Mouse (Mus musculus) right cerebral cortex, postnatal 25 days (tissue): ENCODE measurements at regions not wholly inside any gene's neighbourhood (a gene's known extent, or its start where the extent isn't known, plus 50 kb on each side); places are given as distances from the start of the nearest gene placed in this dataset.

ENCODE experiments used
- DNase-seq: peaks from one replicate; pipeline ENCODE4 v3.0.0; 2022

- DNase-seq: no peak
Observed at GRCm38 (mm10) chr1:83720166-83720565, 312.2 kb upstream of the Sphkap start.

DNA sequence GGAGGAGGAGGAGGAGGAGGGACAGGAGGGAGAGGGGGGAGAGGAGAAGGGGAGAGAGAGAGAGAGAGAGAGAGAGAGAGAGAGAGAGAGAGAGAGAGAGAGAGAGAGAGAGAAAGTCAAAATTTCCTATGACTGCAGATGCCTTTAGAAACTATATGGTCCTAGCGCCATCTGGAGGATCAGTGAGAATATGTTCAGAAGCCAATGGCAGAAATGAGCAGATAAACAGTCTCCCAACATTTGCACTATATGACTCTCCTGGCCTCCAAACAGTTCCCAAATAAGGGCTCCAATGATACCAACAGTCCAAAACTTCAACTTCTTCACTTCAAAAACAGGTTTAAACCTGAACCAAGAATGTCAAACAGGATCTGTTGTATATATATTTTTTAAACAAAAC, 309.1 kb upstream of the Sphkap start:
- peak; percentile 24 for DNase-seq

DNA sequence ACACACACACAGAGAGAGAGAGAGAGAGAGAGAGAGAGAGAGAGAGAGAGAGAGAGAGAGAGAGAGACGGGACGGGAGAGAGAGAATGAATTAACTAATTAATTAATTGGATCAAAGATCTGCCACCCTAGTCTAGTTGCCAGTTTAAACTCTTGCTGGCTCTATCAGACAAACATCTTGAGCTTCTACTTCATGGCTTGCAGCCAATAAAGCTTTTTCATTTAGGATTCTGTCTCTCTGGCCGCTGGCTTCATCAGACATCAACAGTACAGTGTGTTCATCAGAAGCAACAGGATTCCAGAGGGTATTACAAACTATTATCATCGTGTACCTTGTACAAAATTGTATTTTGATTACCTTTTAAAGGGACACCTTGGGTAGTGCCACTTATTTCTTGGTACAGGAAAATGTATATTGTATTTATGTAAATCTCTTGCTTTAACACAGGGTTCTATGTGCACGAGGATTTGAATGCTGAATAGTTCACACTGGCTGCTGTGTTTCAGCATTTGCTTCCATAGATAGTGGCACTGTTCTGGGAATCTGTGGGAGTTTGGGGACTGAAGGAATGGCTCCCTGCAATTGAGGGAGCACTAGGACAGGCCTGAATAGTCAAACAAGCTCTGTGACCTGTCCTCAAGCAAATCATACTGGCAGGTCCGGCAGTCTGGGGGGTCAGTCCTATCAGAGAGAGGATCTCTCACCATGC, 293.9 kb upstream of the Sphkap start:
- DNase-seq: no peak

DNA sequence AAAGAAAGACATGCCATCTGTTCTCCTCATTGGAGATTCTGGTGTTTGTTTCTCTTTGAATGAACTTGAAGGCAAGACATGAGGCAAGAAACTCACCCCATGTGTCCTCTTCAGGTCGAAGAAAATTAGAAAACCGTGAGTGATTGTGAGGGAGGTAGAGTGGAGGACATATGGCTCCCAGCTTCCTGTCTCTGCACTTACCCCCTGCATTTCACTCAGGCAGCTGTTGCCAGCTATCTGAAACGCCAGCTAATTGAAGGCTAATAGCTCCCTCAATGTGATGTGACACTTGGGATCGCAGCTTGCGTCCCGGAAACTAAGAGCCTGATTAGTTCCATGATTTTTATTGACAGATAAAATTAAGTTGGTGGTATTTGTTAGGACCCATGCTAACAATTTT, 289.4 kb upstream of the Sphkap start:
- DNase-seq: no peak

- DNase-seq: no peak
Observed at GRCm38 (mm10) chr1:83685221-83685620, 277.2 kb upstream of the Sphkap start.

GRCm38 (mm10) chr1:83665326-83665725, 257.3 kb upstream of the Sphkap start:
- no peak for DNase-seq

GRCm38 (mm10) chr1:83661808-83662802, 254.1 kb upstream of the Sphkap start:
- no peak for DNase-seq

GRCm38 (mm10) chr1:83653661-83654060, 245.7 kb upstream of the Sphkap start:
- no peak for DNase-seq

DNA sequence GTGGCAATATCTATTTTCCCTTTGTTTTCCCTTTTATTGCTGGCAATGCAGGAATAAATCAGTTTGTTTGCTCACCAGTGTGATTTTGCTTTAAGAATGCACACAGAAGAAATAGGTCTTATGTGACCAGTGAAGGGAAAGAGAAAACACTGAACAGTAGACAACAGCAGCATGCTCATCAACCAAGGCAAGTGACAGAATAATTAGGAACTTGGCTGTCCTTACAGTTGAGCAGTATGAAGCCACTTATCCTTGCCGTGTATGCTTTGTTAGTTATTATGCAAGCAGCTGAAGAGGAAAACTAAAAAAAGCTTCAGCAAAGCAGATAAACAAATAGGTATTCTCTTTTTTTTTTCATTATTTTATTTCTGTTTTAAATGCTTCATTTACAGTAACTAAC, 237.6 kb upstream of the Sphkap start:
- no peak for DNase-seq

DNA sequence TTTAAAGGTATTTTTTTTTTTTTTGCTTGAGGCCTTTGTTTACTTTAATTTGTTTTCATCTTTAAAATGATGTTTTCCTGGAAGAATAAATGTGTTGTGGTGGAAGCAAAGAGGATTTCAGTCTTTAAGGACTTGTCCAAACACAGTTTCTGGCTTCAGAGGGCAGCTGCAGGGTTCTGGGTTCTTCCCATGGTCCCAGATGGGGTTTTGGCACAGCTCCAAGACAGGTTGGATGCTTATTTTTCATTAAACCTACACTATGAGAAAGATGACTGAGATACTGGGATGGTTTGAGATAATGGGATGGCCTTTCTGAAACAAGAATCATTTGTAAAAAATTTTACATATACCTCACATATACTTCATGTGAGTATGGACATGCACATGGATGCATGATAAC, 234.7 kb upstream of the Sphkap start:
- DNase-seq: no peak

GRCm38 (mm10) chr1:83636051-83636450, 228.1 kb upstream of the Sphkap start:
- DNase-seq: no peak

DNA sequence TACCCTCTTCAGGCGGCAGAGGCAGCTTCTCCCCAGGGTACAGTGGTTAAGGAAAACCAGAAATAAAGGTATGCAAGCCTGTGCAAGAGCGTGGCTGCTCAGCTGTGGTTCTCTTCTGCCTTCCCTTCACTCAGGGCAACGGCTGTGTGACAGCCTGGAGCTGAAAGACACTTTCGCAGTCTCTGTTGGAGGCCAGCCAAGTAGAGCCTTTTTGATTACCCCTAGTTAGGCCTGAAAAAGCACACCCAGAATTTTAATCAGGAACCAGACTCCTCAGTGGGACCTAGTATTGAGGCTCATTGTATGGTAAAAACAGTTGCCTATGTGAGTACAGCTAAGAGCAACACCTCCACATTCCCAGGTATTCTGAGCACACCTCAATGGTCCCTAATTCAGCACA, 223.8 kb upstream of the Sphkap start:
- DNase-seq: peak; percentile 9

DNA sequence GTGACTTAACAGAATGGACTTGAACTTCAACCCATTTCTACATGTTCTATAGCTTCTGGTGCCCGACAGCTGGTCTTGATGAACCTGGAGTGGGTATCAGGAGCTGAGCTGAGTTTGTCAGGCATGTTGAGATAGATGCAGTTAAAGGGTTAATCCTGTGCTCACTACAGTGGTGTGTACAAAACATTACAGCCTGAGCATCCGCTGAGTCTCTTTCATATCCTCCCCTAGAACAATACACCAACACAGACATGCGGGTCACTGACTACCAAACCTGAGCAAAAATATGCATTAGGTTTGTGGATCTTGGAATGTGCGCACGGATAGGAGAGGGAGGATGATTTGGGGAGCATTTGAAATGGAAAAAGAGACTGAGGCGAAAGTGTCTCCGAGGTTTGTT, 223.4 kb upstream of the Sphkap start:
- no peak for DNase-seq

GRCm38 (mm10) chr1:83587258-83587657, 179.3 kb upstream of the Sphkap start:
- DNase-seq: no peak

- DNase-seq: peak; percentile 43
Observed at GRCm38 (mm10) chr1:83583041-83583440, 175.0 kb upstream of the Sphkap start.

GRCm38 (mm10) chr1:83569991-83570390, 162.0 kb upstream of the Sphkap start:
- no peak for DNase-seq

GRCm38 (mm10) chr1:83568746-83569145, 160.7 kb upstream of the Sphkap start:
- no peak for DNase-seq

GRCm38 (mm10) chr1:83551617-83552016, 143.6 kb upstream of the Sphkap start:
- DNase-seq: peak; percentile 71

GRCm38 (mm10) chr1:83535461-83535860, 127.5 kb upstream of the Sphkap start:
- no peak for DNase-seq

DNA sequence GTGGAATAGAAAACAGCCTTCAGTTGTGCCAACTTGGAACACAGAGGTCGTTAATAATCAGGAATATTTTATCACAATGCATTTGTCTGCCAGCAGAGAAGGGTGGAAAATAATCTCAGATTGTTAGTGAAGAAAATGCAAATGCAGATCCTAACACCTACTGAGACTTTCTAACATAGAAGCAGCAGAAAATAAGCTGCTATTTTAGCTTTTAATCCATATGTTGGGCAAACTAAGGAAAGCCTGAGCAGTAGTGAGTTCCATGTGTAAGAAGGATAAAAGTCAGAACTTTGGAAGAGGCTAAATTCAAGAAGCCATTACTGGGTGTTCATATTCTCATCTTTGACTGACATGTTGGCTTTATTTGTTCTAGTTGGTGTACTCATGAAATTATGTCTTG, 119.8 kb upstream of the Sphkap start:
- no peak for DNase-seq

GRCm38 (mm10) chr1:83509356-83509755, 101.4 kb upstream of the Sphkap start:
- DNase-seq: no peak

GRCm38 (mm10) chr1:83505386-83505785, 97.4 kb upstream of the Sphkap start:
- peak; percentile 18 for DNase-seq

DNA sequence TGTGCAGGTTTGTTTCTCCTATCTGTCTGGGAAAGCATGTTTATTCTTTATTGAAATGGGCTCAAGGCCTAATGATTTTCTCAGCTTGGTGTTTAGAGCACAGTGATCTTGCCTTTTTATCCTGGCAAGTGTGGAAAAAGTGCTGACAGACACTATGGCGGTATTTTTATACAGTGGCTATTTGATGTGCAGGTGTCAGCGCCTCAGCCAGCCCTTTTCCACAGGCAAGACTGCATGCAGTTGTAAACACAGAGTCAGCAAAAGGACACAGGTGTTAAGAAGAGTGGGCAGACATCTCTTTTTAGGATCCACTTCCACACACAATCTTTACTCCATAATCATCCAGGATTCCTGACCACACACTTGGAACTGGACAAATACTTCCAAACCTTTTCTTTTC, 88.9 kb upstream of the Sphkap start:
- no peak for DNase-seq

DNA sequence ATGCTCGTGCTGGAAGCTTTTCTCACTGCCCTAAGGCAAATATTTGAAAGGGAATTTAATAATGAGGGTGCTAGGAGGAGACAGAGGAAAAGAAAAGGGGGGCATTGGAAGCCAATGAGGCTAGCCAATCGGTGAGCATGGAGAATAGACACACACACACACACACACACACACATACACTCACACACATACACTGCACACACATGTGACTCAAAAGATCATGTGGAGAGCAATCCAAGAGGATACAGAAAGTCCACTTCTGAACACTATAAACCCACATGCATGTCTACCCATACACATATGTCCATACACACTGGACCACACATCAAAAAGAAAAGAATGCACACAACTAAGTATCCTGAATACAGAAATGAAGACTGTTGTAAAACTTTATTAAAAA, 88.4 kb upstream of the Sphkap start:
- no peak for DNase-seq
